Mouse (Mus musculus): ENCODE measurements at regions not wholly inside any gene's neighbourhood (a gene's known extent, or its start where the extent isn't known, plus 50 kb on each side); places are given as distances from the start of the nearest gene placed in this dataset.

GRCm38 (mm10) chr11:43370025-43370424 lies 56.0 kb downstream of the Pttg1 start:
- Histone ChIP-seq H3K4me1 (replicated peaks; ENCODE audit: insufficient read depth, low read length) (no peaks in the 10 kb centered on the region), H3K4me2 (ENCODE audit: low read length) (no peak overlapping the region), H3K27ac (no peak overlapping the region), H3K36me3 (ENCODE audit: insufficient read depth, low read length) (no peaks in the 10 kb centered on the region), H3K9ac (ENCODE audit: low read depth, low read length) (no peak overlapping the region), H3K27me3 (ENCODE audit: insufficient read depth, low read length) (no peaks in the 10 kb centered on the region), H3K4me3 (replicated peaks; ENCODE audit: low read depth, low read length) (no peak overlapping the region), H3K9me3 (replicated peaks; ENCODE audit: low read length) (no peaks in the 10 kb centered on the region)
- ATAC-seq (replicated peaks; ENCODE audit: low FRiP score, low read depth) (no peak), DNase-seq (ENCODE audit: low spot score) (no peak)
- no peak for TF ChIP-seq CTCF (IDR thresholded peaks at IDR 0.05; ENCODE audit: low read depth)
- 71% methylated on average over 3 of the region's 3 CpGs for WGBS

- Histone ChIP-seq H3K4me2 (ENCODE audit: low read length) (no peak overlapping the region), H3K27me3 (ENCODE audit: insufficient read depth, low read length) (no peaks in the 10 kb centered on the region), H3K36me3 (ENCODE audit: insufficient read depth, low read length) (no peaks in the 10 kb centered on the region), H3K9me3 (replicated peaks; ENCODE audit: low read length) (no peaks in the 10 kb centered on the region), H3K4me1 (replicated peaks; ENCODE audit: insufficient read depth, low read length) (no peaks in the 10 kb centered on the region), H3K4me3 (replicated peaks; ENCODE audit: low read depth, low read length) (no peak overlapping the region), H3K9ac (ENCODE audit: low read depth, low read length) (no peak overlapping the region), H3K27ac (no peak overlapping the region)
- ATAC-seq (replicated peaks; ENCODE audit: low FRiP score, low read depth), result no peak
- TF ChIP-seq CTCF (IDR thresholded peaks at IDR 0.05; ENCODE audit: low read depth), result no peak
- WGBS, result 56% methylated on average over 1 of the region's 1 CpGs
- DNase-seq (ENCODE audit: low spot score), result no peak
Observed at GRCm38 (mm10) chr11:43368346-43368745, 57.7 kb downstream of the Pttg1 start.

GRCm38 (mm10) chr11:43361858-43362257 lies 64.2 kb downstream of the Pttg1 start:
- ATAC-seq (replicated peaks; ENCODE audit: low FRiP score, low read depth), result no peak

GRCm38 (mm10) chr11:43358390-43359291 lies 67.4 kb downstream of the Pttg1 start:
- H3K27ac ChIP-seq, result no peak overlapping the region
- no peak overlapping the region for H3K4me3 ChIP-seq (replicated peaks; ENCODE audit: low read depth, low read length)
- H3K4me1 ChIP-seq (replicated peaks; ENCODE audit: insufficient read depth, low read length), result no peaks in the 10 kb centered on the region
- no peak overlapping the region for H3K4me2 ChIP-seq (ENCODE audit: low read length)
- ATAC-seq (replicated peaks; ENCODE audit: low FRiP score, low read depth) (no peak), DNase-seq (ENCODE audit: low spot score) (peak; percentile 2)
- WGBS, result 71% methylated on average over 13 of the region's 13 CpGs
- TF ChIP-seq CTCF (IDR thresholded peaks at IDR 0.05; ENCODE audit: low read depth), result no peak
- H3K36me3 ChIP-seq (ENCODE audit: insufficient read depth, low read length), result no peaks in the 10 kb centered on the region
- no peak overlapping the region for H3K9ac ChIP-seq (ENCODE audit: low read depth, low read length)
- no peaks in the 10 kb centered on the region for H3K27me3 ChIP-seq (ENCODE audit: insufficient read depth, low read length)
- H3K9me3 ChIP-seq (replicated peaks; ENCODE audit: low read length), result no peaks in the 10 kb centered on the region

More at GRCm38 (mm10) chr11:43361858-43362257, 64.2 kb downstream of the Pttg1 start:
- Histone ChIP-seq H3K9ac (ENCODE audit: low read depth, low read length) (no peak overlapping the region), H3K9me3 (replicated peaks; ENCODE audit: low read length) (no peaks in the 10 kb centered on the region), H3K4me1 (replicated peaks; ENCODE audit: insufficient read depth, low read length) (no peaks in the 10 kb centered on the region), H3K27ac (no peak overlapping the region), H3K27me3 (ENCODE audit: insufficient read depth, low read length) (no peaks in the 10 kb centered on the region), H3K4me3 (replicated peaks; ENCODE audit: low read depth, low read length) (no peak overlapping the region), H3K4me2 (ENCODE audit: low read length) (no peak overlapping the region), H3K36me3 (ENCODE audit: insufficient read depth, low read length) (no peaks in the 10 kb centered on the region)
- no peak for DNase-seq (ENCODE audit: low spot score)
- TF ChIP-seq CTCF (IDR thresholded peaks at IDR 0.05; ENCODE audit: low read depth), result no peak
- 67% methylated on average over 13 of the region's 13 CpGs for WGBS

GRCm38 (mm10) chr11:43353602-43354001 lies 72.4 kb downstream of the Pttg1 start:
- Histone ChIP-seq H3K27me3 (ENCODE audit: insufficient read depth, low read length) (no peaks in the 10 kb centered on the region), H3K4me2 (ENCODE audit: low read length) (no peak overlapping the region), H3K9me3 (replicated peaks; ENCODE audit: low read length) (no peaks in the 10 kb centered on the region), H3K36me3 (ENCODE audit: insufficient read depth, low read length) (no peaks in the 10 kb centered on the region), H3K4me1 (replicated peaks; ENCODE audit: insufficient read depth, low read length) (no peaks in the 10 kb centered on the region), H3K27ac (no peak overlapping the region), H3K4me3 (replicated peaks; ENCODE audit: low read depth, low read length) (no peak overlapping the region), H3K9ac (ENCODE audit: low read depth, low read length) (no peak overlapping the region)
- no peak for ATAC-seq (replicated peaks; ENCODE audit: low FRiP score, low read depth)
- whole genome bisulfite sequencing, result 63% methylated on average over 4 of the region's 4 CpGs
- no peak for TF ChIP-seq CTCF (IDR thresholded peaks at IDR 0.05; ENCODE audit: low read depth)
- peak; percentile 5 for DNase-seq (ENCODE audit: low spot score)

- Histone ChIP-seq H3K36me3 (ENCODE audit: insufficient read depth, low read length) (no peaks in the 10 kb centered on the region), H3K27me3 (ENCODE audit: insufficient read depth, low read length) (no peaks in the 10 kb centered on the region), H3K9ac (ENCODE audit: low read depth, low read length) (no peak overlapping the region), H3K4me3 (replicated peaks; ENCODE audit: low read depth, low read length) (no peak overlapping the region), H3K4me1 (replicated peaks; ENCODE audit: insufficient read depth, low read length) (no peaks in the 10 kb centered on the region), H3K27ac (no peak overlapping the region), H3K9me3 (replicated peaks; ENCODE audit: low read length) (no peaks in the 10 kb centered on the region), H3K4me2 (ENCODE audit: low read length) (no peak overlapping the region)
- DNase-seq (ENCODE audit: low spot score) (no peak), ATAC-seq (replicated peaks; ENCODE audit: low FRiP score, low read depth) (no peak)
- TF ChIP-seq CTCF (IDR thresholded peaks at IDR 0.05; ENCODE audit: low read depth), result no peak
- 84% methylated on average over 1 of the region's 1 CpGs for WGBS
Observed at GRCm38 (mm10) chr11:43353030-43353429, 73.0 kb downstream of the Pttg1 start.
